In the genomic region with DNA sequence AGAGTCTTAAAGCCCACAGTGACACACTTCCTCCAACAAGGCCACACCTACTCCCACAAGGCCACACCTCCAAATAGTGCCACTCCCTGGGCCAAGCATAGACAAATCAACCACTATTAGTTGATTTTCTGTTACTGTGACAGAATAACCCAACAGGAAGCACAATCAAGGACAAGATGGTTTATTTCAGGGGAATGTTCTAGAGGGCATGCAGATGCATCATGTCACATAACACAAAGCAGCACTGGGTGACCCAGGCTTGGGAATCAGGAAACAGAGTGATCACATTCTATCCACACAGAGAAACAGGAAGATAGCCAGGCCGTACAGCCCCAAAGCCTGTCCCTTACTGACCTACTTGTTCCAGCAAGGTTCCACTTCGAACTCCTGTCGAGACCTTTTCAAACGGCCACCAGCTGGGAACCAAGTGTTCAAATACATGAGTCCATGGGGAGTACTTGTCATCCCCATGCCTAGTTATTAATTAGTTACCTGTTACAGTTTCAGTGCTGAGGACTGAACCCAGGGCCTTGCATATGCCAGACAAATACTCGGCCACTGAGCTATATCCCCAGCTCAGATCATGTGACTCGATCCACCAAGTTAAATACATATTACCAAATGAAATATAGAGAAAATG, we compare ENCODE assay signal across 15 mouse cellular contexts.
"Had no signal": no experiment of that assay in that cellular context is flagged by ENCODE, and none has a peak within 500 bp of the region (broad histone marks: within the 10 kb centered on the region; RNA-seq: fewer than 3 reads in every experiment).

No protein-coding gene starts in this region.

- H3K4me3 ChIP-seq: kidney, embryonic 15.5 days; layer of hippocampus, adult 2 months; limb, embryonic 12.5 days; lung, embryonic 15.5 days; midbrain, embryonic 10.5 days; myocyte; neural tube, embryonic 15.5 days; stomach, embryonic 15.5 days had no signal

- H3K27ac ChIP-seq: kidney, embryonic 15.5 days; layer of hippocampus, adult 2 months; limb, embryonic 12.5 days; liver, embryonic 14.5 days; lung, embryonic 15.5 days; midbrain, embryonic 10.5 days; neural tube, embryonic 15.5 days; stomach, embryonic 15.5 days had no signal

- ATAC-seq: intestine, embryonic 16.5 days had no signal

- H3K4me1 ChIP-seq: neural tube, embryonic 15.5 days; stomach, embryonic 15.5 days had no signal

- DNase-seq: liver; midbrain, embryonic 14.5 days; right cerebral cortex, adult 18-20 months; thymus, adult 2 months; thymus, postnatal 25 days had no signal

- H3K36me3 ChIP-seq: kidney, embryonic 15.5 days; limb, embryonic 12.5 days; lung, embryonic 15.5 days; neural tube, embryonic 15.5 days; stomach, embryonic 15.5 days had no signal

- H3K27me3 ChIP-seq: kidney, embryonic 15.5 days; limb, embryonic 12.5 days; lung, embryonic 15.5 days; neural tube, embryonic 15.5 days; stomach, embryonic 15.5 days had no signal
